Mouse (Mus musculus) testis, postnatal 10 days (tissue): Measurements from ENCODE around the gene Ralgps2.

Experiments
- DNase-seq: peaks from one replicate; pipeline ENCODE4 v3.0.0; 2021; ENCODE audit warnings: low spot score

Gene Ralgps2

DNA sequence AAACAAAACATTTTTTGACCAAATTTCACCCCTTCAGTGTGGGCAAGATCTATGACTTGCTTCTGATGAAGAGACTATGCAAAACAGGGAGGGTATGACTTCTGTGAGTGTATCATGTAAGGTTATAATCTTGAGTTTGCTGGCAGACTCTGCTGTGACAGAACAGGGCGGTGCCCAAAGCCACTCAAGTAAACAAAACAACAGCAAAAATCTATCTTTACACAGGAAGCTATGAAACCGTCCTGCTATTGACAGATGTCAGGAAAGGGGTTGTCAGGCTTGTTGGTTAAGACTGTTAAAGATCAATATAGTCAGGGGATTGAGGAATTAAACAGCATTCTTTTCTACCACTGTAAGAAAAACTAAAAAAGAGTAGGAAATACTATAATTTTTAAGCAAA, 33.8 kb downstream of the Ralgps2 start:
- no peak for DNase-seq

DNA sequence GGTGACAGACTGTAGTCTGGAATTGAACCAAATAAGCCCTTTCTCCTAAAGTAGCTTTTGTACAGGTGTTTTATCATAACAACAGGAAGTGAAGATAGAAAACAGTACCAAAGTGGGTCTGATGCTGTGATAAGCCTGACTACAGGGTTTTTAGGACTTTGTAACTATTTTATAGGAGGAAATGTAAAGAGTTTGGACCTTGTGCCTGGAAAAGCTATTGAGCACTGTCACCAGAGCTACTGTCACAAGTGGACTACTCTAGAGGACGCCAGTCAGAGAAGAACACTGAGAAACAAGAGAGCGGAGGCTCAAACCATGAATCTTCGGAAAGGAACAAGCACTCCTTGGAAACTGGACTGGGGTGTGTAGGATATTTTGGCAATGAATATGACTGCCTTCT, 35.5 kb downstream of the Ralgps2 start:
- no peak for DNase-seq

DNA sequence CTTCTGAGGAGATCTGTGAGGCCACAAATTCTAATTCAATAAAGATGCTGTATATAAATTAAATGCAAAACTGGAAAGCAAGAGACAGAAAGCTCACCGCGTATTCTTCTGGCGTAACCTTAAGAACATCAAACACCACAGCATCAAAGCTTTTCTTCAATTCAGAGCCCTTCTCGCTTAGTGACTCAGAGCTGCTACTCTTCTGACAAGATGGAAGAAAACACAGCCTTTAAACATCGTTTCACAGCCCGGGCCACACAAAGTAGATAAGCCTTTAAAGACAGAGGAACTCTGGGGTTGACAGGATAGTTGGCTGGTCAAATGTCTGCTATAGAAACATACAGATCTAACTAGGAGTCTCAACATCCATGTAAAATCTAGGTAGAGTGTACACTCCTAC, 37.7 kb downstream of the Ralgps2 start:
- no peak for DNase-seq

DNA sequence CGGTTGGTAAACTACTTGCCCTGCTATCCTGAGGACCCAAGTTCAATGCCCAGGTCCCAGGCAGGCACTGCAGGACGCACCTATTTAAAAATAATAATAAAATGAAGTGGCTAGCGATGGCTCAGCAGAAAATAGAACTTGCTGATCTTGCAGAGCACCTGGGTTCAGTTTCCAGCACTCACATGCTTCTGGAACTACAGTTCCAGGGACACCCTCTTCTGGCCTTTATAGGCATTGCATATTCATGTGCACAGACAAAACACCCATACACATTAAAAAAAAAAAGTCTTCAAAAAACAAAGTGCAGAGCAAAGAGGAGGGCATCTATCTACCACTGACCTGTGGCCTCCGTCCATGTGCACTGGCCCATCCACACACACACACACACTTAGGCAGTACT, 47.9 kb downstream of the Ralgps2 start:
- DNase-seq: no peak

DNA sequence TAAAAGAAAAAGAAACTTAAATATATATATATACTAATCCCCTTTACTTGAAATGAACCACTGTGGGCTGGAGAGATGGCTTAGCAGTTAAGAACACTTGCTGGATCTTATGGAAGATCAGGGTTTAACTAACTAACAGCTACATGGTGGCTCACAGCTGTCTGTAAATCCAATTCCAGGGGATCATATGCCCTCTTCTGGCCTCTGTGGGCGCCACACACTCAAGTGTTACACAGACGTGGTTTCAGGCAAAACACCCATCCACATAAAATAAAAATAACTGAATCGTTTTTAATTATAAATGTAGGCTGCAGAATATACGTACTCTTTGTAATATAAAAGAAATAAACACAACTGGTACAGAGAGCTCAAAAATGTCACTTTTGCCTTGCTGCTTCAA, 50.6 kb downstream of the Ralgps2 start:
- no peak for DNase-seq

DNA sequence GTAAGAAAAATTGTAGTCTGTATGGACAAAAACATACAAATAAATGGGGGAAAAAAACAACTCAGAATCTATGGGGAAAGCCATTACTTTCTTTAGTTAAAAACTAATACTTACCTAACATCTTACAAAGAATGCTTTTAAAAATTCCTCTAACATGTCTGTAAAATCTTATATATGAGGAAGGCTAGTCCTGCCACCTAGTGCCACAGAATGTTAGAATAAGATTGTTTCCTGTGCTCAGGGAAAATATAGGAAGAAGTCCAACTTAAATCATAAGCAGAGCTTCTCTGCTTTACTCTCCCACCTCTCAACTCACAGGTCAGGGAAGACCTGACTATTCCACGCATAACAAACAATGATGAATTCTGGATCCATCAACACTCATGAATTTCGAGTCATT, 53.5 kb downstream of the Ralgps2 start:
- no peak for DNase-seq

DNA sequence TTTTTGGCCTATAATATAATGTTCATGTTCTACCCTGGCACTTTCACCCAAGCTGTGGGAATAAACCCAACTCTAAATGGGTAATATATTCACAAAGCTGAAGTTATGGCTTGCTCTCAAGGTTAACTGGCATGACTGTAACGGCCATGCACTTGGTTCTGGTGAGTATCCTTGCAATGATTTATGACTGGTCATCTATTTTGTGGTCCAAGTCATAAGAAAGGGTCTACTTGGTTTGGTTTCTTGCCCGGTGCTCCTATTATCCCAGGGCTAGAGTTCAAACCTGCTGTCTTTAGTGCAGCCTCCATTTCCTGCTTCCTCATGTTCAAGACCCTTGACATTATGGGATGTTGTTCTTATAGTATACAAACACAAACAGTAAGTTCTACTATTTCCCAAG, 54.6 kb downstream of the Ralgps2 start:
- no peak for DNase-seq

DNA sequence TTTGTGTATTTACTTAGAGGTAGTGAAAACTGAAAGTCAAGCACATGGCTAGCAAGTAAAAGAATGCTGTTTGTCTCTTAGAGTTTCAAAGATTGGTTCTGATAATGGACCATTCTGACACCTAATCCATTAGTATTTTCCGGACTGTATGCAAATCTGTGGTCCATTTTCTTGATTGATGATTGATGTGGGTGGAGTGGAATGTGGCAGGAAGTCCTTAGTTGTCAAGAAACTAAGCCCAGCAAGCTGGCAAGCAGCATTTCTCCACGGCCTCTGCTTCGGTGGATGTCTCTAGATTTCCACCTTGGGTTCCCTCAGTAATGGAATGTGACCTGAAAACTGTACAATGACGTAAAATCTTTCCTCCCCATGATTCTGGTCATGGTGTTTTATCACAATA, 68.8 kb downstream of the Ralgps2 start:
- DNase-seq: no peak

DNA sequence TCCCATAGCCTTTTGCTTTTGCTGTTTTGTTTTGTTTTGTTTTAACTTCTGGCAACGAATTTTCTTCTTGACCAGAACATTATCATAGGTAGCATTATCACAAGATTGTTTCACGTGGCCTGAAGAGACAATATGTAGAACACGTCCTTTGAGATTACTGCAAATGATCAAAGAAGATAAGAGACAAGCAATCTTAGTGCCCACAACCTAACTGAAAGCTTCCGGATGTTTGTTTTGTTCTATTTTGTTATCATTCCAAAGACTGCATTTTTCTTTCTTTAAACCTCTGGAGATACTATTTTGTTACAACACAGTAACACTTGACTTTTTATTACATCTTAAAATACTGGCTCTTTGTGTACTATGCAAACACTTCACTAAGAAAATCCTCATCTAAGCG, 69.4 kb downstream of the Ralgps2 start:
- no peak for DNase-seq

DNA sequence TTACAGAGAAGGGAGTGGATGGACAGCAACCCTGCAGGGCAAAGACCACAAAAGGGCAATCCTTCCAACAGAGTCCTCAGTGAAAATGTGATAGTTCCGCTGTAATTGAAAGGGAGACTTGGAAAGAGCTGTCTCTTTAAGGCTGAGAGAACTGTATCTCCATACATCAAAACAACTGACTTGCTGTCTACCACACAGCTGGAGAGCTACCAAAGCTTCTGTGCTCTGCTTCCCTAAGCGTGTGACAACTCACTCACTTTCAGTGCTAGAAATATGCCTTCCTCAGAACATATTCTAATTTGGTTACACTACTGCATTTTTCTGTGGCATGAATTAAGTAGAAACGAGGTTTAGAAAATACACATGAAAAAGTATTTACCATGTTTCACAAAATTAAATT, 75.2 kb downstream of the Ralgps2 start:
- DNase-seq: no peak

DNA sequence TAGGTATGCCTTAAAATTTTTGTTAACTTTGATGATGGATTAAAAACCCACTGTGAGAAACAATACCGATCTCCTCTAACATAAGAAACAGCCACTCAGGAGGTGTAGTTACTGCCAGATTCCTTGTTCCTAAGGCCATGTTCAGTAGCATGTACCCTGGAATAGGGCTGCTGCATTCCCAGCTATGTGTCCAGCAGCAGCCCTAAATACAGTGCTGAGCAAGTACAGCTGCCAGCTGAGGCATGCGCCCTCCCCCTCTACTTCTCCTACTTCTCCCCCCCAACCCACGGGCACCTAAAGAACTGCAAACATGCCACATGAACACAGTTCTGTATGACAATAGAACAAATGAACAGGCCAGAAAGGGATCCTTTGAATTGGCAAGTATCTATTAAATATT, 75.7 kb downstream of the Ralgps2 start:
- DNase-seq: no peak

DNA sequence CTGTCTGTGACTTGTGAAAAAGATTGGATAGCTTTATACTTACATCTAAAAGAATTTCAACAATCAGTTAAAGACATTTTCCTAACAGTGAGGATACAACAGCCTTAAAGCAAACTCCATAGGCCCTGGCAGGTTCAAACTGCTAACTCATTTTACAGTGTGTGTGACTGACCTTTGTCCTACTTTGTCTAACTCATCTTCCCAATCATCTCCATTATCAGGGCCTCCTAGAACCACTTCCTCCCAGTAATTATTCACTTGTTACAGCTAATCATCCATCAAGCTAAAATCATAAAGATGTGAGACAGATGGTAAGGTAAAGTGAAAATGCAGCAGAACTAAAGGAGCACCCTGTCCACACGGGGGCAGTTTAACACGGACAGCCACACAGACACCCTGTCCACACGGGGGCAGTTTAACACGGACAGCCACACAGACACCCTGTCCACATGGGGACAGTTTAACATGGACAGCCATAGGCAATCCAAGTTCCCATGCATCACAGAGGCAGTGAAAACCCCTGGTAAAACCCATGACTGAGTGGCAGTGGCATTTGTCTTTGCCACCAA, 77.9 kb downstream of the Ralgps2 start:
- DNase-seq: no peak

DNA sequence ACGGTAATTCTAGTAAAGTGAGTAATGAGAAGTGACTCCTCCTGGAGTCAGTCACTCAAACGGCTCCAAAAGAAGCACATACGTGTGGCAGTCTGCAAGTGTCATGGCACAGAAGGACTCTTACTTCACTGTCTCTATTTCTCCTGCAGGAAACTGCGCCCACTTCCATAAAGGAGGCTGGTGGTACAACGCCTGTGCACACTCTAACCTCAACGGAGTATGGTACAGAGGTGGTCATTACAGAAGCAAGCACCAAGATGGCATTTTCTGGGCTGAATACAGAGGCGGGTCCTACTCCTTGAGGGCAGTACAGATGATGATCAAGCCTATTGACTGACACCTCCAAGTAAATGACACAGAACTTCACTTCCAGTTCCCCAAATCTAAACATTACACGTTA, 79.2 kb downstream of the Ralgps2 start:
- no peak for DNase-seq

DNA sequence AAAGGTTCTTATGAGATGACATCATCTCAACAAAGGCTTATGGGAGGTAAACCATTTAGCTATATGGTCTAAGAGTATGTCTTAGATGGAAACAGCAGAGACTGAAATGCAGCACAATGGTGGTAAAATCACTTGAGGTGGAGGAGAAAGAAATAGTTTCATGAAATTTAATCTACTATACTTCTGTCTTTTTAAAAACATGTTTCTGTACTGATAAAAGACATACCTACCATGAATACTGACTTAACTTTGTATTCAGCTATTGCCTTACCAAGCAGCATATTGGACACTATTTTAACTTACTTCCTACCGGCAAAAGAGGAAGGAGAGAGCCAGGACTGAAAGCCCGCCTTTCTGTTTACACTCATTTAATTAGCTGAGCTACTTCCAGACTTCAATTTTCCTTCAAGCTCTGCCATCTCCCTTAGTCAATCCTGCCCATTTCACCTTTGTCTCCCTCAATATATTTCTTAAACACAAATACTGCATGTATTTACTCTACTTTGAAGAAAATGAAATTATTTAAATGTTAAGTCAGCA, 79.6 kb downstream of the Ralgps2 start:
- DNase-seq: no peak

DNA sequence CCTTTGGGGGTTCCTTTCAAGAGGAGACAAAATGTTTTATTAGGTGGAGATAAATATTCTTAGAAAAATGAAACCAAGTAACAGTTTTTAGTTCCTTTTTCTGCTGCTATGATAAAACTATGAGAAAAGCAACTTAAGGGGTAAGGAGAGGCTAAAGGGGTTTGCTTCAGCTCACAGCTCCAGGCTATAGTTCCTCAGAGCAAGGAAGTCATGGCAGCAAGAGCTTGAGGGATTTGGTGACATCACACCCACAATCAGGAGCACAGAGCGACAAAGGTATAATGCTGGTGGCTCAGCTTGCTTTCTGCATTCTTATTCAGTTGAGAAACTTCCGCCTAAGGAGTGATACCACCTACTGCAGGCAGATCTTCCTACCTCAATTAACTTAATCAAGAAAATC, 80.3 kb downstream of the Ralgps2 start:
- no peak for DNase-seq

DNA sequence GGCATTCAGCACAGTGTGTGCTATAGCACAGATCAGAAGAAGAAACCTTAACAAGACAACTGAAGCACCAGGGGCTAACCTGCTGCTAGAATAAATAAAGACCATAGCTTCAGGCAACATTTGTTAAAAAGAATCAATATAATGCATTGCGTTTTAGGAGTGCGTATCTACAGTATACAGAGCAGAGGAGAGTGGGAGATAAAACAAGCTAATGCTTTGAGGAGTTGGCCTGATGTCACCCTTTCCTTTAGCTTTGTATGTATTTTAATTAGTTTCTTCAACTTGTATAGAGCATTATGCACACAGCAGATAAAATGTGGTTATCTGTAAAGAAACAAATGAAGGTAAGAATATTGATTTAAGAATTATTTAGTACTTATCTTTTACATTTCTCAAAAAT, 82.8 kb downstream of the Ralgps2 start:
- no peak for DNase-seq

DNA sequence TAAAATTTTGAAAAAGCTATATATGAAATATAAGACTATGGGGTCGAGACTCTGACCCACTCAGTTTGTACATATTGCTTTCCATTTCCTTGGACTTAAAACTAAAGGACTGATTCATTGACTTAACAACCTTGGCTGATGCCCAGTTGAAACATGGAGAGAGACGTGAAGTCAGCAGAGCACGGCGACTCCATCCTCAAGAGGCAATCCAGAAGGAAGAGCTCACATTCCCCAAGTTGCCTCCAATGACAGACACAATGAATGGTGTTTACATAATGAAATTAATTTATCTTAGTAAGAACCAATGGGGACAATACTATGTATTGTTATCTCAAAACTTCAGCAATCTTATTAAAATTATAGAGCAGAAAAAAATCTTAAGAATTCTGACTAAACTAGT, 84.9 kb downstream of the Ralgps2 start:
- no peak for DNase-seq

DNA sequence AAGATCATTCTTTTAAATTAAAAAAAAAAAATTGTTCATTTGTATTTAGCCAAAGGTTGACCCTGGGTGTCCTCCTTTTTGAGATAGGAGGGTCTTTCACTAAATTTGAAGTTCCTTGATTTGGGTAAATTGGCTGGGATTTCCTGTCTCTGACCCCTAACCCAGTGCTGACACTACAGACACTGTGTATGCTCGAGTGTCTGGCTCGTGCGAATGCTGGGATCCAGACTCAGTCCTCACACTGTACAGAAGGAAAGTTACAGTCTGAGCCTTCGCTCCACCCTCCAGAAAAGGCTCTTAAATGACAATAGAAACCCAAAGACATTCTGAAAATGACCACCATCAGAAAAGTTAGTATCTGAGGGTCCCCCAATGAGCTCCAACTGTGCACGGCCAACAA, 86.6 kb downstream of the Ralgps2 start:
- DNase-seq: no peak

DNA sequence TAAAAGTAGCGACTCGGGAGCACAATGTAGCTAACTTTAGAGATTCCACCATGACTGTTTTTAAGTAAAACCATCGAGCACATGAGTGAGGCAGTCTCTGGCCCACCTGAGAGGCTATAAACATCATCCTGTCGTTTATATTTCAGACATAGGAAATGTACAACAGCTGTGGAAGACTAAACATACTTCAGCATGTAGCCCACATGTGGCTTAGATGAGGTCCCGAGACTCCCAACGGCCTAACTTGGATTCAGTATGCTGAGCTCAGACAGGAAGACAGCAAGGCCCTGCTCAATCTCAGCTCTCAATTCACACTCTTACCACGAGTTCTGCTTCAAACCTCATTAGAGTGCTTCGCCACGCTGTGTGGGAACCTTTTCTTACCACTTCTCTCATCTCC, 87.0 kb downstream of the Ralgps2 start:
- DNase-seq: no peak

DNA sequence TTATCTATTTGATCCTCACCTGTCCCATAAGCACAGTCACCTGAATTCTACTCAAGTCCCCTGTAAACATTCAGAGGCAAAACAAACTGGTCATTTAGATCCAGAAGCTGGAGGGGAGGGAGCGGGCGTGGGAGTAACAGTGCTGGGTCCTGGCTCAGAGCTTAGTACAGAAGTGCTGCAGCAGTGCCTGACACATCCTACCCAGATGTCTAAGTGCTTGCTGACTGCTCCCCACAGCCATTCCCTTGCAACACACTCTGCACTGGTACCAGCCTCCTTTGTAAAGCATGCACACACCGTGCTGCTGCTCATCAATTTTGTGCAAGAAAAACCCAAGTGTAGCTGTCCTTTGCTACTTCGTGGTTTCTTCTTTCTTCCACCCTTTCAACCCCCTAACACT, 92.3 kb downstream of the Ralgps2 start:
- DNase-seq: no peak

DNA sequence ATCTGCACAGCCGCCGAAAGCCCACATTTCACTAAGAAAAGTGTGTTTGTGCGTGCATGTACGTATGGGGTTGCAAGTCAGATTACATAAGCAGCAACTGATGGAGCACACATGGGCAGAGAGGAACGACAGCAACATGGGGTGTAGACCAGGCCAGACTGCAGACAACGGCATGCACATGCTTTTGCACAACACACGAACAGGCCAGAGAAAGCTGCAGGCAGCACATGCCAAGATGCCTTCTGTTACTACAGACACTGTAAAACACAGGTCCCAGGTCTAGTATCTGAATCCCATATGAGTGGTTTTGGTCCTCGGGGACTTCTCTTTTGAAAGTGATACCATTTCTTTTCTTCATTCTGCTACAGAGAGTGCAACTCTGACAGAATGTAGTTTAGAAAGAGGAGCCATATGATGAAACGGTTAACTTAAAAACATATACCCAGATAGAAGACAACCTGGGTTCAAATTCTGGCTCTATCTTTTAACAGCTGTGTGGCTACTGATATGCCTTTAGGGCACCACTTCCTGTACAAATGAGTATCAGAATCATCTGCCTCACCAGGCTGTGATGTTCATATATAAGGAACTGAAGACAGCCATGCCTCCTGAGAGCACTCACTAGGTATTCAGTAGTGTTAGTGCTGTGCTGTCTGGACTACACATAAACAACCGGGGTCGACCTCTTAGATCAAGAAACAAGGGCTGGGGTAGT, 97.6 kb downstream of the Ralgps2 start:
- no peak for DNase-seq

DNA sequence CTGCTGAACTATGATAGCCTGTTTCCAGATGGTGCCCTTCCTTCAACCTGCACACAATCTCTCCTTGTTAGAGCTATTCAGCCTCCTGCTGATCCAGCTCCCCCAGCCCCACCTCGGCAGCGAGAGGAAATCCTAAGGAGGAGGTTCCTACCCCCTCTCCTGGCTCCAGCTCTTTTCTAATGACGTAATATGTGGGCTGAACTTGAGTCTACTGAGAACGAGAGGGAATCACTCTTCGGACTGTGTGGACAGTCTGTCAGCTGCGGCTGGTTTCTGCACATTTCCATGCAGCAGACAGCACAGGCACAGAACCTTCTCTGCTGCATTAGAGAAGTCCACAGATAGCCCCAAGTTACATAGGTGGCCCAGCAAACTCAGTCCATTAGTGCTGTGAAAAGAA, 100.7 kb downstream of the Ralgps2 start:
- no peak for DNase-seq

DNA sequence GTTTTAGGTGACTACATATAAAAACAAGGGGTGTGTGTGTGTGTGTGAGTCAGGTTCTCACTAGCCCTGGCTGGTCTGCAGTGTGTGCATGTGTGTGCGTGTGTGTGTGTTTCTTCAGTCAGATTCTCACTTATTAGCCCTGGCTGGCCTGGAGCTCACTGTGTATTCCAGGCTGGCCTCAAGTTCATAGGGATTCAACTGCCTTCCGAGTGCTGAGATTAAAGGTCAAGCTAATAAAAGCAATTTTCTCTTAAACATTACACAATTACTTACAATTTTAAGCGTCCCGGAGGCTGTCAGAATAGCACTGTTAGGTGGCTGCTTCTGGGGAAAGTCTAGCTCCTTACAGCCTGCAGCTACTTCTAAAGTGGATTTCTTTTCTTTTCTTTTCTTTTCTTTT, 101.2 kb downstream of the Ralgps2 start, which contains the start of gene Angptl1:
Angptl1 (plus strand) TSS at position 386 of the 400 bp plus-strand sequence.
- no peak for DNase-seq

DNA sequence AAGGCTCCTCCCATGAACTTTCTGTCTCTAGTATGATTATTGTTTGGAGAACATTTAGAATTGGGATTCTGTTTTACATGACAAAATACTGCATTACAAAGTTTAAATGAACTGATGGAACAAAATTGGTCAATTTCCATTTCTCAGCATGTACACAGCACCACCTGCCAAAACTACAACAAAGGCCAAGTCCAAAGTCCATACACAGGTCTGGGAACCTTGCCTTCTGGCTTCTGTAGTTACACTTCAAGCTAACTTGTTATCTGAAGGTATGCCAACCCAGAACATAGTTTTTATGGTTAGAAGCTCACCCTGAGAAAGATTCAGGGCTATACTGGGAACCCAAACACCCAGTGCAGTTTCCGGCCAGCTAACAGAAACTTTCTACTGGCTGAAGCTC, 120.2 kb downstream of the Ralgps2 start:
- no peak for DNase-seq
